Mouse (Mus musculus) E14TG2a.4 (cell line): Measurements from ENCODE around the gene Chil4.
"Not testable (repeated sequence)": the region's sequence is repeated elsewhere in the genome, so short reads cannot be mapped to it uniquely, and the experiment has no call there.

ENCODE experiments used
- CTCF ChIP-seq: conservative IDR thresholded peaks from 2 replicates; pipeline ENCODE4 v1.5.1; 2014; ENCODE audit warnings: low read length
- POU5F1 ChIP-seq: IDR thresholded peaks from 2 replicates; pipeline ENCODE4 v1.6.1; 2014; ENCODE audit warnings: low read length, borderline replicate concordance

GRCm38 (mm10) chr3:106218284-106218954, 888 bp downstream of the Chil4 start:
- TF ChIP-seq CTCF, POU5F1: not testable (repeated sequence)
